Mouse (Mus musculus) CH12.LX (cell line): ENCODE data around the gene Zcchc12.

Experiments
- BHLHE40 ChIP-seq: IDR thresholded peaks from 2 replicates; pipeline ENCODE4 v1.6.1; 2011; ENCODE audit warnings: mild to moderate bottlenecking, low read depth, low read length, improper control_type of control experiment
- CHD2 ChIP-seq: IDR thresholded peaks from 2 replicates; pipeline ENCODE4 v1.6.1; 2011; ENCODE audit warnings: low read length, improper control_type of control experiment
- CTCF ChIP-seq, 2 experiments: IDR thresholded peaks in 1 of 2; conservative IDR thresholded peaks in 1 of 2; 2 replicates each; pipeline ENCODE4 v1.5.1; 2011 to 2012; ENCODE audit warnings: low read depth in 2 of 2, low read length in 2 of 2, improper control_type of control experiment in 1 of 2, inconsistent platforms in 1 of 2, mild to moderate bottlenecking in 1 of 2, moderate library complexity in 1 of 2
- JUND ChIP-seq: conservative IDR thresholded peaks from 2 replicates; pipeline ENCODE4 v1.6.1; 2011; ENCODE audit warnings: low read depth, low read length, improper control_type of control experiment
- NELFE ChIP-seq: IDR thresholded peaks from 2 replicates; pipeline ENCODE4 v1.6.1; 2011; ENCODE audit warnings: low read depth, low read length, improper control_type of control experiment
- TBP ChIP-seq: conservative IDR thresholded peaks from 2 replicates; pipeline ENCODE4 v1.6.1; 2011; ENCODE audit warnings: low read depth, low read length, improper control_type of control experiment
- UBTF ChIP-seq: IDR thresholded peaks from 2 replicates; pipeline ENCODE4 v1.6.1; 2012; ENCODE audit warnings: low read depth, mild to moderate bottlenecking, inconsistent platforms, low read length, improper control_type of control experiment, moderate library complexity
- USF1 ChIP-seq: IDR thresholded peaks from 2 replicates; pipeline ENCODE4 v1.6.1; 2014; ENCODE audit warnings: low read depth, mild to moderate bottlenecking, inconsistent platforms, low read length, improper control_type of control experiment
- USF2 ChIP-seq: conservative IDR thresholded peaks from 2 replicates; pipeline ENCODE4 v1.6.1; 2011; ENCODE audit warnings: low read depth, low read length, improper control_type of control experiment
- ZC3H11A ChIP-seq: IDR thresholded peaks from 2 replicates; pipeline ENCODE4 v1.6.1; 2012; ENCODE audit warnings: low read depth, mild to moderate bottlenecking, inconsistent platforms, low read length, improper control_type of control experiment

- TF ChIP-seq CTCF (conservative IDR thresholded peaks at IDR 0.05 in 1 of 2, IDR thresholded peaks at IDR 0.05 in 1 of 2; ENCODE audit: low read depth in 2 of 2, low read length in 2 of 2) (no peak), USF1 (no peak), ZC3H11A (no peak), JUND (no peak), USF2 (no peak), BHLHE40 (no peak), TBP (no peak), CHD2 (no peak), UBTF (no peak), NELFE (no peak)
Measured at GRCm38 (mm10) chrX:36195736-36196525, at the start of gene Zcchc12.
